Mouse (Mus musculus) cerebellum, postnatal 4 days (tissue): ENCODE data around the gene Slit3.
A peak's percentile ranks its signal among the peaks of the same experiment; 100 is the strongest.

Source experiments
- DNase-seq, 2 experiments: peaks; one replicate each; pipeline ENCODE4 v3.0.0; 2022; ENCODE audit warnings: low spot score in 2 of 2, mixed read lengths in 1 of 2

Gene Slit3

DNA sequence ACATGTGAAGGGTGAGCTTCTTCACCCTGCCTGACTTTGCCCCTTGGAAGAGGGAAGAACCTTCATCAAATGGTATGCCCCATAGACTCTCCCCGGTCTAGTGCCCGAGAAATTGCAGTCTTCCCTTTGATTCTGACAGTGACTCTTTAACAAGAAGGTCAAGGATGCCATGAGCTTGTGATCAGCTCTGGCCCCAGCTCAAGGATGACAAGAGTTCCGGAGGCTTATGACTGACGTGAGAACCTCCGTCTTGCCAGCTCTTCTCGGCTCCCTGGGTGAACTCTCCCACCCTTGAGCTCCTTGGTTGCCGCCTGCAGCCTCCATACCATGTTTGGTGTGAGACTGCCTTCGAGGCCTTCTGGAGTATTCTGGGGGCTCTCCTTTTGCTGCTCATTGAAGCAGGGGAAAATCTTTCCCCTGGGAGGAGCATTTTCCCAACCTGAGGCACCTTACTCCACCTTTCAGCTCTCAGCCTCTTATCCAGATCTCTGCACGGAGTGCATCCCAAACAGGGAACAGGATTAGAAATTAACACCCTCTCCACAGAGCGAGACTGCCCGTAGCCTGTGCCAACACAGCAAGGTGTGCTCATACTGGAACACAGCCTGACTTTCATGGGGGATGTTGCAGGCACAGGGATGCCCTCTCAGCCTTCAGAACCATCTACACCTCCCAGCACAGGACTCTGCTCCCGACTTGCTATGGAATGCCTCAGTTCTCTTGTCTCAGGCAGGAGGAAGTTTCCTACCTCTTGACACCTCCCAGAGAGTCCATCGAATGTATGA lies 224.9 kb downstream of the Slit3 start:
- no peak for DNase-seq

DNA sequence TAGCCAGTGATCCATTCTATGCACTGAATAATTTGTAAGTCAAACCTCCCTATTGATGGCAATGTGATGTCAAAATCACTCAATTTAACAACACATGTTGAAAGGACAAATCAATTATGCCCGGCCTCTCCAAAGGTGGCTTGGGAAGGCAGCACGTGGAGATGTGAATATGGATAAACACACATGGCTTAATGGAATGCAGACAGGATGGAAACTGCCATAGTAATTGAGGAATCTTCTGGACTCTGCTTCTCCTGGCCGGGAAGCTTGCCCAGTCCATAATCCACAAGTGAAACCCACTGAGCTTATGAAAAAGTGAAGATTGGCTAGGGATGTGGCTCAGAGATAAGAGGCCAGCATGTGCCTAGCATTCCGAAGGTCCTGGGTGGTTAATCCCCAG lies 227.1 kb downstream of the Slit3 start:
- DNase-seq = no peak

DNA sequence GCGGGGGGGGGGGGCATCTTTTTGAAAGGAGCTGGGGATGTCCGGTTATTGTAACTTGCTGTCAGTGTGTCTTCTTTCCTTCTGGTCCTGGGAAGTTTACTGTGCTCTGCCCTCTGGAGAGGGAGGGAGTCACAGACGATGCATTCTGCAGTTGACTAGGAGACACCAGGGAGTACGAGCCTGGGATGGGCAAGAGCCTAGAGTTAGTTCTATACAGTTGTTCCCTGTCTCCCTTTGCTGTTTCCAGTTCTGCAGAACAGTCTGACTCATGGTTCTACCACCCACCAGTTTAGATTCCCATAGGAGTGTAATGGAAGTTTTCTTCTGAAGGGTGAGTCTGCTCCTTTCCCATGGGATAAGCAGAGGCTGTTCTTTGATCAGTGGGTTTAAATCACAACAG lies 229.9 kb downstream of the Slit3 start:
- DNase-seq = no peak

DNA sequence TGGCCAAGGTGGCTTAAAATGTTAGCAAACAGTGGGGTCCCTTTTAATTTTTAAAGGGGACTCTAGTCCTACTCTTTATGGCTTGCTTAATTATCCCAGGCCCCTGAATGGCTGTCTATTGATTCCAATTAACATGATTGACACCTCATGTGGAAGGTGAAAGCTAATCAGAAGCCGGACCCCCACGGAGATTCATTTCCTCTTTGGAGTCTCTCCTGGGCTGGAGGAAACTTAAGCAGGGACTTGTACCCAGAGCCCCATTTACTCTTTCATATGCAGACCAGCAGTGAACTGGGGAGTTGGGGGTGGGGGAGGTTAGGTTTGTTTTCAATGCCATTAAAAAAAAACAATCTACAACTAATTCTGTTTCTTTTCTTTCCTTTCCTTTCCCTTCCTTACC lies 230.4 kb downstream of the Slit3 start:
- DNase-seq = no peak

DNA sequence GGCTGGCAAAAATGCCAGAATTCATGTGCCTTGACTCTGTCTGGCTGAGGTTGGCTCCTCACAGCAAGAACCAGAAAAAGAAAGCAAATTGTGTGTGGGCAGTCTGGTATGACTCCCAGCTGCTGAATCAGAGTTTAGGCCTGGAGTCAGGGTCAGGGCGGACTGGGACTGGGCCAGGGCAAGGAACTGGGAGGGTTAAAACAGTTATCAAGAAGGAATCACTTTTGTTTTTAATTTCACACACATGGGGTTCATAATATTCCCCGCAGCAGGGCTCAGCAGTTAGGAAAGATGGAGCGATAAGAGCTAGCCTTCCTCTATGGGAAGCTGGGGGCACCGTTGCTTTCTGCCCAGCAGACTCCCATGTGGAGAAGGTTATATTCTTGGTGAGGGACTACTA lies 234.8 kb downstream of the Slit3 start:
- DNase-seq = no peak

DNA sequence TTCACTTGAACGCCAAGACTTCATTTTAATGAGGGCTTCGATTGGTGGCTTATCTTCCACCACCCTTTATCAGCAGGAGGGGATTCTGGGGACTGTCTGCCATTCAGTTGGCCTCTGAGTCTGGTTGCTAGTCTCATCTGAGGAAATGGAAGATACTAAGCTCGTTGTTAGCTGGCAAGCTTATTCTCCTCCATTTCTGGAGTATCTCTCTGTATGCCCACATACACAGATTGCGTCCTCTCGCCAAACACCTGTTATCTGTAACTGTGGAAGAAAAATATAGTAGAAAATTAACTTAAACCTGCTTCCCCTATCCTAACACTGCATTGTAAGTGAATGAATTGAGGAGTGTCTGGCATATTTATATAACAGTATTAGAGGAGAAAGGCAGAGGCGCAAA lies 240.0 kb downstream of the Slit3 start:
- no peak for DNase-seq

DNA sequence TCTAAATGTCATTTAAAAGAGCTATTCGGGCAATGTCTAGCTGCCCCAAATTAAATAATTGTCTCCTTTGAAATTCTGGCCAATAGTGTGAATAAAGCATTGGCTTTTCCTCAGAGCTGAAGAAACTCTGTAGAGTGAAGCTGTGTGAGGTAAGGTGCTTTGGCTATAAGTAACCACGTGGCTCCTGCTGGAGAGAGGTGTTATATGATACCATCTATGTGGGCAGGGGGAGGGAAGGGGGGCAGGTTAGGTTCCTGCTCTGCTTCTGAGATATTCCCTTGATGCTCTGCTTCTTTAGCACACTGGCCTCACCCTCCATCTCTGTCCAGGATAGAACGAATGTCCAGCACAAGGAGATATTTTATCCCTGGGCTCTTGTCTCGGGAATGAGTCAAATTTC lies 242.0 kb downstream of the Slit3 start:
- no peak for DNase-seq

DNA sequence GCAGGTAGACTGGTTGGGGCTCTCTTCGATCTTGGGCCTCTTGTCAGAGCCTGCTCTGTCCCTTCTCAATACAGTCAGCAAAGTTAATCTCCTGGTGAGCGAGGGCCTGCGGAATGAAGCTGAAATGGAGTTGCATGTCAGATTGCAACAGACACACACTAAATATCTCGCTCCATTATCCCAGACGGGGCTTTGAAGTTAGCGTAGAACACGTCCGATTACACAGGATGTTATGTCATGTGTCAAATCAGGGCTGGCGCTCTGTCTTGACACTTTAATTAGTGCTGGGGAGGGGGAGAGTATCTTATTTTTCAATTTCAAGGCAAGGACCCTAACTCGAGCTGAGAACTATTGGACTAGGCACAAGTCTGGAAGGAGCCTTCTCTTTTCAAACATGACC lies 243.4 kb downstream of the Slit3 start:
- no peak for DNase-seq

DNA sequence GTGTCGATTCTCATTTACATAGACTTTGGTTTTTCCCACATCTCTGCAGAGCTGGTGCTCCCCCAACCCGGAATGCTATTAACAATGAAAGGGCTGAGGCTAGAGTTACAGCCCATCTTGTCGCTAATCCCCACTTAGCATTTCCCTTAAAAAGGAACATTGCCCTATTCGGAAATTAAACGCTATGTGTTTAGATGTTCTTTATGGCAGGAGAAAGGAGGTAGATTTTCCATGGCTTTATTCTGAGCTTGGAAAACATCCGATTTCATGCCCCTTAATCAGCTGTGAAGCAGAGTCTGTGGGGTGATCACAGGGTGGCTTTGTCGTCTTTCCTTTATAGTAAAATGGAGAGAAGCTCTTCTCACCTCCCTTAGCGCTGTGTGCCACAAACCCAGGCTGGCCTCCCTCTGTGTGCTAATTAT lies 244.5 kb downstream of the Slit3 start:
- DNase-seq = no peak

DNA sequence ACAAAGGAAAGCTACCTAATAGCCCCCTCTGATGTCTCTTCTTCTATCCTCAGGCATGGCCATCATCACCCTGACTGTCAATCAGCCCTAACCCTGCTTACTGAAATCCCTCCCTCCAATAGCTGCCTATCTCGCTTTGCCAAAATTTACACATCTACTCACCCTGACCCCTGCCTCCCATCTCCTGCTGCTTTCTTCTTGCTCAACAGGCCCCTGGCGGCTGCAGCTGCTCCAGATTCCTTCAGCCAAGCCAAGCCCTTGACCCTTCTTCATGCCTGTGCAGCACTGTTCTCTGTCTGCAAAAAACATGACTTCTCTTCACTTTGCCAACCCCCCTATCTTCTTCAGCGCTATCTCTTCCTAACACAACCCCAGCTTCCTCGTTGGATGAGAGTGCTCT lies 245.6 kb downstream of the Slit3 start:
- DNase-seq = no peak

DNA sequence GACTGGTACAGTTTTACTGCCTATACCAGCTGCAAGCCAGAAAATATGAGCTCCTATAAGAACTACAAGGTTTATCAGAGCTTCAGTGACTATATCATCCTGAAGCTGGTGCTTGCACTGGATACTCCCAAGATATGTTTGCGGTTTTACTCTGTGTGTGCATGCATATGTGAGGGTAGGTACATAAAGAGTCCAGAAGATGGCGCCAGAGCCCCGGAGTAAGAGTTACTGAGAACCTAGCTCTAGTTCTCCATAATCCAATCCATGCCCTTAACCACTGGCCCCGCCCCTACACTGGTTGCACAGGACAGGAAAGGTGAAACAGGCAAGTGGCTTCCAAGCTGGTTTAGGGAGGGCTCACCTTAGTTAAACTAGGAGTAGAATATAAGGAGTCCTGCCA lies 246.2 kb downstream of the Slit3 start:
- no peak for DNase-seq

DNA sequence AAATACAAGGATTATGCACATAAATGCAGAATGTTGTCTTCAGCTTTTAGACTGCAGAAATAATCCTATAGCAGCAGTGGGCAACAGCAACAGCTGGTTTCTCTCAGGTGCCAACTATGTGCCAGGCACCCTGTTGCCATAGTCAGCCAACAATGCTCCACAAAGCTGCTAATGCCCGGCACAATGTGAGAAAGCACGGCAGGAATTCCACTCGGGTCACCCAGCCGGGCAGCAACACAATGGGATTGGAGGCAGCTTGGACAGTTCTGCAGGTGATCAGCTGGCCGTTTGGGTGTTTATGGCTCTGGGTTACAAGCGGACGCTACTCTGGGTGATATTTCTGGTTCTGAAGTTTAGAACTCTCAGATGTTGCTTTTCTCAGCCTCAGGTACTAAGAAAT lies 248.9 kb downstream of the Slit3 start:
- no peak for DNase-seq

DNA sequence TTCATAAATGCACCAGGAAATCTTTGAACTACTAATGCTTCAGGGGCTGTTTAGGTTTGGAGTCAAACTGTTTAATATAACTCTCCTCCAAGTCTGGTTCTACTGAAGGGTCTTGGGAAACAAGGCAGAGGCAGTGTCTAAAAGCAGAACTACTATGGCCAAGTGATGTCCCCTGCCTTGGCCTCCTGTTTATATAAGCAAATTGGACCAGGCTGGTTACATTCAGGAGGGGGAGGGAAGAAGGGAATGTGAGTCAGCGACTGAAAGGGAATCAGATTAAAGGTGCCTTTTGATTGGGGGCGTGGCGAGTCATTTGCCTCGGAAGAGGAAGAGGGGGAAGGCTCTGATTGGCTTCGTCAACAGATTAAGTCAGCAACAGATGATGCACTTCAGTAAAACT lies 249.7 kb downstream of the Slit3 start:
- no peak for DNase-seq

DNA sequence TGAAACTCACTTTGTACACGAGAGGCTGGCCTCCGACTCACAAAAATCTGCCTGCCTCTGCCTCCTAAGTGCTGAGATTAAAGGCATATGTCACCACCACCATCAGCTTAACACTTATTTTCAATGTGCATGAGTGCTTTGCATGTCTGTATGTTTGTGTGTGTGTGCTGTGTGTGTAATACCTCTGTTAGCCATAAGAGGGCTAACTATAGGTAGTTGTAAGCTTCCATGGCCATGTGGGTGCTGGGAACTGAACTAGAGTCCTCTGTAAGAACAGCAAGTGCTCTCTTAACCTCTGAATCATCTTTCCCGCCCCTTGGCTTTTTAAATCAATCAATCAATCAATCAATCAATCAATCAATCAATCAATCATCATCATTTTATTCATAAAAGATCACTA lies 251.4 kb downstream of the Slit3 start:
- no peak for DNase-seq

DNA sequence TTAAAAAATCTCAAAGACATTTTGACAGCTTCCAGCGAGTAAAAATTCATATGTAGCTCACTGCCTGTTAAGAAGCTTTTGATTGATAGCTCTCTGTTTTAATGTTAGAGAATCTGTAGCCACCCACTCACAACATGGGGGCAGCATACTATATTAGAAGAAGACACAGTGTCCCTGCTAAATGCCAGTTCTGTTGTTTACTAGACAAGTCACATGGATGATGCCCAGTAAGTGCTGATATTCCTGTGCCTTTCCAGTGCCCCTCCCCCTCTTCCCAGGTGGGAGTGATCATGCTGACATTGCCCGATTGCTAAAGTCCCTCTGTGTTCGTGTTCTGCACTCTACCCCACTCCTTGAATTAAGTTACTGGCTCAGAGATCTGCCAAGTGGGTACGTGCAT lies 254.0 kb downstream of the Slit3 start:
- no peak for DNase-seq

DNA sequence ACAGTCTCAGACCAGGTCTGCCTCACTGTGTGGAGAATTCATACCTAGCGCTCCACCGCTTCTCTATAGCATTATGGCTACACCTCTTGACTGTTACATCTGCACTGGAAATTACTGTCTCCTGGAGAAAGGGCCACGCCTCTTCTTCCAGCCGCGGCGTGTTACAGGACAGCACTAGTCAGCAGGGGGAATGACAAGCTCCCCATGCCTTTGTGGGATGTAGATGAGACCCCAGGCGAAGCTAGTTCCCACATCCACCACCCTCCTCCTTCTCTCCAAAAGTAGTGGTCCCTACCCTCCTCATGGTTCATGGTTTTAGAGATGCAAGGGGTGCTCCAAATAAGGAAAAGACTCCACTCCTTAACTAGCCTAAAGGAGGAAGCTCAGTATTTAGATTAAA lies 257.8 kb downstream of the Slit3 start:
- DNase-seq = no peak

DNA sequence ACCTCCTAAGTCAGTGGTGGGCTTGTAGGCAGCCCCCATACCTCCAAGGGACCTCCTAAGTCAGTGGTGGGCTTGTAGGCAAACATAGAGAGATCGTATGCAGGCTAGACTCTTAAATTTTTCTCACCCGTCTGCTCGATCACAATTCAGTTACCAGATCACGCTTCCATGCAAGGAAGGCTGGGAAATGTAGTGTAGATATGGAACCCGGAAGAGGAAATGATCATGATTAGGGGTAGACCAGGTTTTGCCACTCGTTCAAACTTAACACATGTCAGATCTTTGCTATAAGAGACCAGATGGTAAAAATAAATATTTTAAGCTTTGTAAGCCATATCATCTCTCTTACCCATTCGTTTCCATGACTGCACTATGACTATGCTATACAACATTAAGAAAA lies 258.4 kb downstream of the Slit3 start:
- DNase-seq = no peak

DNA sequence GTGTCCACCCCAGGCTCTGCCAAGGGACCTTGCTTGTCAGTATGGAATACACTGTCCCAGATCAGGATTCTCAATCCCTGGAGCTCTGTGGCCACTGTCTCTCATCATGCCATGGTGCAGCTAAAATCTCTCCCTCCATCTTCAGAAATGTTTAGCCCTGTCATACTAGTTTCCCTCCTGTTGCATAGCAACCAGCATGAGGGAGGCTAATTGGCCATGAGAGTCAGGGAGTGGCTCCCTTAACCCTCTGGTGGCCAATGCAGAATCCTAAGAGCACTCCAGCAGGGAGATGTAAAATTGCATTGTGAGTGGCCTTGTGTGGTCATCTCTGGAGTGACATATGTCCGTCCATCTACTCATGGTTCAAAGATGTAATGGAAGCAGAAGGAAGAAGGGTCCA lies 259.7 kb downstream of the Slit3 start:
- no peak for DNase-seq

DNA sequence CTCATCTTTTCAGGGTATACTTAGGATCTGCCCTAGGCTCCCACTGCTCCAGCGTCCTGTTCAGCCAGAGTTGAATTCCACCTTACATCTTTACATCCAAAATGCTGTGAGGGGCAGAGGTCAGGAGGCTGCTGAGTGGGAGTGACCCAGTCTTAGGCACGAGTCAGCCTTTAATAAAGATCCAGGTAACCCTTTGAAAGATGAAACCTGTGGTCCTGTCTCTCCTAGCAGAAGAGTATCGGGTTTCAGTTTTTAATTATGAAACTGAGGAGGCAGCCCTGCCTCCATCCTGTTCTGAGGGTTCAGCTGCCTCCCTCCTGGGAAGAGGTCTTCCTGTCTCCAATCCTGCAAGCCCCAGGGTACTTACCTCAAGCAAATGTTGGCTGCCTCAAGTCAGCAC lies 264.4 kb downstream of the Slit3 start:
- no peak for DNase-seq

DNA sequence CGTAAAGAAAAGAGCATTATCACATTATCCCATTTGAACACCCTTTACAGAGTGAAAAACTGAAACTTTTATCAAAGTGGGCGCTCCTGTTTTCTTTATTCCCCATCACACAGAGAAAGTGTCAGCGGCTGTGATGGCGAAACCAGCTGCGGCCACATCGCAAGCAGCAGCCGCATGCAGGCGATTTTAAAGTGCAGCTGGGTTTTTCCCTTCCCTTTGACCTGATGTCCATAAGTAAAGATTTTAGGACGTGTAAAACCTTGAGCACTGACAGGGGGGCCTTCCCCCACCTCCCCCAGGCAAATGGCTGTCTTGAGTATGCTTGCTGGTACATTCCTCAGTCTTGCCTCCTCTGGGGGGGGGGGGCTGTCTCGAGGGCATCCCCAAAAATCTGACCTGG lies 266.8 kb downstream of the Slit3 start:
- DNase-seq = no peak

DNA sequence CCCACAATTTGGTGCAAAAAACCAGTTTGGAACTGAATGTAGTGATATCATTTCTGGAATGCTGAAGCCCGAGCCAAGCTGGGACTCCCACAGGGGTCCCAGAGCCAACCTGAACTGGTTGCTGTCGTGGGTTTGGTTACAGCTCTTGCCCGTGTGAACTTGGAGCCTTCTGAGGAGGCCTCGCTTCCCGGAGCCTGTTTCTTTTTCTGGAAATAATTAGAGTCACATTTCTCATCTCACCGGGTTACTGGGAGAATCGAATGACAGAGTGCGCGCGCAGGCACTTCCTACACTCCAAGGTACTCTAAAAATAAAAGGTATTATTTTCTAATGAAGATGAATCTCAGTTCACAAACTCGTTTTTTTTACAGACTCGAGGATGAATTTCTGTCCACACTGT lies 267.4 kb downstream of the Slit3 start:
- no peak for DNase-seq

DNA sequence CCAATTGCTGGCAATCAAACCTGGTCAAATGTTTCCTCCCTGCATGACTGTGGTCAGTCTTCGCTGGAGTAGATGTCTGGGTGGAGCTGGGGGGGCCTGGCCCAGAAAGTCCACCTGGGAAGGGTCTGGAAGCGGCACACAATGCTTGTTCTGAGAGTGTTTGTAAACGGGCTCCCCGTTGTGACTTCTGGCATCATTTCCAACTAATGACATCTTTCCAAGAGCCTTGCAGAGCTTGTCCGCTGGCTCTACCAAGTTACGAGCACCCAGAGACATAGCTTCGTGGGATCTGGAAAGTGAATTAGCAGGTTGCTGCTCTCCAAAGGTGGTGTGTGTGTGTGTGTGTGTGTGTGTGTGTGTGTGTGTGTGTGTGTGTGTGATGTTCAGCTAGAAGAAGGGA lies 268.3 kb downstream of the Slit3 start:
- peak in 1 of 2 experiments; percentile 26 for DNase-seq

DNA sequence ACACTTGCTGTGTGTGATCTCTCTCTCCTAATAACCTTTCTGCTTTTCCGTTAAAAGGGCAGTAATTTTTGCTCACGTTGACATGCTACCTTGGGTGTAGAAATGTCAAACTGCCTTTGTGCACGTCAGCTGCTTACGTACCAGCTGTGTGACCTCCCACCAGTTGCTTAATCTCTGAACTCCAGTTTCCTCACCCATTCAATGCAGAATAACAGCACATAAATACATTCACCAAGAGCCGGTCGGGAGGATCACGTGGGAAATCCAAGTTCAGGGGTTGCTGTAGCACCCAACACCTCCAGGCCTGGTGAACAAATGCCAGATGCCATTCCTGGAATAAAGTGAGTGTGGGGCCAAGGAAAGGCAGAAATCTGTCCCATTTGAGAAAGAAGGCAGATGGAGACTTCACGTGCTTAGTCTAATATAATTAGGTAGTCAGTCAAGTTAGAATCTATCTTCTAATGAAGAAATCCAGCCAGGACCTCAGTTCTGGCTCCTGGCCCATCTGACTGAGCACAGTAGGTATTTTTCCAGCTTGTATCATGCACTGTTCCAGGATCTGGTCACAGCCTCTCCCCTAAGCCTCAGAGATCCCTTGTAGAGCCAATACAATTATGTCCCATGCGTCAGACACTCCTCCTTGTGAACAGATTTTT lies 268.9 kb downstream of the Slit3 start:
- no peak for DNase-seq

DNA sequence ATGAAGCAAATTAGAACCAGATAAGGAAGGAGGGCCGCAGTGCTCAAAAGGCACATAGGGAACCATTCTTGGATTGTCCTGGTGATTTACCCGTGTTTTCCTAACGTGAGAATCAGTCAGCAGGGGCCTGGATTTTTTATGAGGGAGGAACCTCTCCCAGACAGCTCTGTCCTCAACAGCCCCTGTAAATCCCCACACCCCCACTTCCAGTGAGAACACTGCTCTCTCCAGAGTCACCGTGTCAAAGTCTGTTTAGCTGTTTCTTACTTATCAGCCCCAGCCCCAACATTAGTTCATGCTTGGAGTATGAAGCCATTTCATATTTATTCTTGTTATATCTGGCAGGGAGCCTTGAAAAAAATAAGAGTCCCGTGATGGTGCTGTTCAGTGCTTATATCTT lies 272.8 kb downstream of the Slit3 start:
- no peak for DNase-seq
